Mouse (Mus musculus) brain, embryonic 14.5 days (tissue): ENCODE data around the gene Znrf3.
"Not testable (repeated sequence)": the region's sequence is repeated elsewhere in the genome, so short reads cannot be mapped to it uniquely, and the experiment has no call there.

Experiments
- CTCF ChIP-seq: fragments of 200-500 bp; IDR thresholded peaks from 2 replicates; pipeline ENCODE4 v1.5.1; 2012; ENCODE audit warnings: inconsistent platforms, mild to moderate bottlenecking, moderate library complexity, borderline replicate concordance; ENCODE audit not compliant: insufficient read depth, insufficient read length; ENCODE audit errors: extremely low read depth
- POLR2A ChIP-seq: fragments of 200-500 bp; IDR thresholded peaks from 2 replicates; pipeline ENCODE4 v1.6.1; 2012; ENCODE audit warnings: mild to moderate bottlenecking, inconsistent platforms, borderline replicate concordance; ENCODE audit not compliant: poor library complexity, insufficient read depth, insufficient read length, severe bottlenecking; ENCODE audit errors: extremely low read depth

- not testable (repeated sequence) for TF ChIP-seq CTCF, POLR2A
Observed at GRCm38 (mm10) chr11:5475556-5476118, 31.0 kb upstream of the Znrf3 start.
